Mouse (Mus musculus) hindbrain, embryonic 13.5 days (tissue): ENCODE measurements around the gene Slc9a9. TPM values are rescaled to one million over a fixed set of nuclear protein-coding genes. Genes with fewer than 3 reads are reported as not detected.
"Not testable (repeated sequence)": the region's sequence is repeated elsewhere in the genome, so short reads cannot be mapped to it uniquely, and the experiment has no call there.

Experiments
- ATAC-seq: fragments of 200-750 bp; cut with Nextera tagmentation; 2 replicates; pipeline ENCODE4 v1.8.0; 2017; ENCODE audit warnings: moderate TSS enrichment; ENCODE audit not compliant: low FRiP score
- H3K27ac ChIP-seq: fragments of 300-500 bp; sonication (generic); 2 replicates; pipeline ENCODE4 v1.5.1; 2015; ENCODE audit warnings: inconsistent platforms, mild to moderate bottlenecking, moderate library complexity
- H3K27me3 ChIP-seq: fragments of 300-500 bp; sonication (generic); 2 replicates; pipeline ENCODE4 v1.6.1; 2015; ENCODE audit warnings: mild to moderate bottlenecking, inconsistent platforms
- H3K36me3 ChIP-seq: fragments of 300-500 bp; sonication (generic); 2 replicates; pipeline ENCODE4 v1.6.1; 2015; ENCODE audit warnings: mild to moderate bottlenecking, inconsistent platforms
- H3K4me1 ChIP-seq: fragments of 300-500 bp; sonication (generic); replicated peaks from 2 replicates; pipeline ENCODE4 v1.6.1; 2015; ENCODE audit warnings: inconsistent platforms
- H3K4me2 ChIP-seq: fragments of 300-500 bp; sonication (generic); 2 replicates; pipeline ENCODE4 v1.6.1; 2015; ENCODE audit warnings: inconsistent platforms, mild to moderate bottlenecking, moderate library complexity
- H3K4me3 ChIP-seq: fragments of 300-500 bp; sonication (generic); 2 replicates; pipeline ENCODE4 v1.5.1; 2015; ENCODE audit warnings: mild to moderate bottlenecking, inconsistent platforms
- H3K9ac ChIP-seq: fragments of 300-500 bp; sonication (generic); 2 replicates; pipeline ENCODE4 v1.6.1; 2015; ENCODE audit warnings: mild to moderate bottlenecking, inconsistent platforms
- H3K9me3 ChIP-seq: fragments of 300-500 bp; sonication (generic); 2 replicates; pipeline ENCODE4 v1.6.1; 2016; ENCODE audit warnings: inconsistent platforms
- WGBS: fragments of 180-500 bp; shearing (Covaris S2); methylation state at CpG from one replicate; pipeline ENCODE4 v1.1.7; 2015; 5-methylcytosine and 5-hydroxymethylcytosine counted together
- polyA plus RNA-seq: library from polyadenylated mRNA; unstranded; fragments of >200 nt; fragmentation: Nextera tagmentation; extraction: Ambion mirVana; gene quantifications from 2 replicates; pipeline ENCODE4 v1.2.1, GENCODE M21; 2015

Gene Slc9a9
- 5.6 and 6.0 TPM in 2 replicates for polyA plus RNA-seq

DNA sequence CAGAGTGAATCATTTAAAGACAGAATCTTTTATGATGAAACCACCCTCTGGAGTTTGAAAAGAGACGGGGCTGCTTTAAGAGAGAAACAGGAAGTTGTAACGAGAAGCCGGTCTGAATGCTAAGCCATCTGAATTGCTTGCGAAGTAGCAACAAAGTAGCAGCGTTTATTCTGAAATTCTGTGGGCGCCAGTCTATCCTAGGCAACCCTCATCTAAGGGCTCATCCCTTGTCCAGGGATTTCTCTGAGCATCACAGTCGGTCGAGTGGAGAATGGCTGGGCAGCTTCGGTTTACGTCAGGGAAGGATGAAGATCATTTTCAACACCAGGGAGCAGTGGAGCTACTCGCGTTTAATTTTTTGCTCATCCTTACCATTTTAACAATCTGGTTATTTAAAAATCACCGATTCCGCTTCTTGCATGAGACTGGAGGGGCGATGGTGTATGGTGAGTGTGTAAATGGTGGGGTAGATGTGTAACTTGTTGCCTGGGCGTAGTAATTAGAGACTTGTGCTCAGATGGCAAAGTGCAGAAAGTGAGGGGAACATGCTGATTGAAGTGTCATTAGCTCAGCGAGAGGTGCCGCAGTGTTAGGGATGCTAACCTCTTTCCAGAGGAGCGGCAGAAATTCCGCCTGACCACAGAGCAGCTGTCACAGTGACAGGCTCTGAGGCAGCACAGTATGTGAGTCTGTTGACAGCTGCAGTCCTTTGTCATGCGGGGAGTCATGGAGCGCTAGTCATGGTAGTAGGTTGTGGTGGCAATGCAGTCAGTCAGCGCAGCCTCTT is at the start of gene Slc9a9:
Gene Slc9a9, plus strand, starts transcription at position 119 of the 787 bp plus-strand sequence.
- peak within 1 kb of the TSS; percentile 77 for H3K4me2 ChIP-seq
- no peaks in the 10 kb centered on the region for H3K9me3 ChIP-seq
- H3K27me3 ChIP-seq: peaks cover 3% of the 10 kb centered on the region; the same call in 1 of the 2 replicates
- H3K9ac ChIP-seq: peak within 1 kb of the TSS; percentile 69
- WGBS: 2% methylated on average over 23 of the region's 23 CpGs
- H3K4me1 ChIP-seq: peaks cover 17% of the 10 kb centered on the region; the same call in 1 of the 2 replicates
- H3K27ac ChIP-seq: peak within 1 kb of the TSS; percentile 45; the same call in 1 of the 2 replicates
- ATAC-seq: peak; percentile 92
- H3K36me3 ChIP-seq: no peaks in the 10 kb centered on the region
- H3K4me3 ChIP-seq: peak within 1 kb of the TSS; percentile 51

DNA sequence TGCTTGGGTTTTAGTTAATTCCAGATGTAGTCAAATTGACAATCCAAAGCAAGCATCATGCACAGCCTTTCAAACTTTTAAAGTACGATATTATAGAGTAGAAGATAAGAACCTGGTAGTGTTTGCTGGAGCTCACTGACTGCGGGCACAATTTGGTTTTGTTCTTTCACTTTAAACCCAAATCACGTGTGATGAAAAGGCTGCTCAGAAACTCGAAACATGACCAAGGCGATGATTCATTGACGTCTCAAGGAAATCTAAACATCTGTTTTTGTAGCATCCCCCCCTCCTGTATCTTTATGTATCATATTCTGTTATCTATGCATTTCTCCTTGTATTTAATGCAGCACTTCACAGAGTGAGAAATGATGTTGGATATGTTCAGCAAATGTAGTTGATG is 49.4 kb upstream of the Slc9a9 start:
- H3K27ac ChIP-seq: no peak overlapping the region
- no peak overlapping the region for H3K9ac ChIP-seq
- no peaks in the 10 kb centered on the region for H3K9me3 ChIP-seq
- no peak for ATAC-seq
- no peak overlapping the region for H3K4me3 ChIP-seq
- no peaks in the 10 kb centered on the region for H3K27me3 ChIP-seq
- no peak overlapping the region for H3K4me2 ChIP-seq
- no peaks in the 10 kb centered on the region for H3K4me1 ChIP-seq
- 84% methylated on average over 6 of the region's 6 CpGs for WGBS
- no peaks in the 10 kb centered on the region for H3K36me3 ChIP-seq

DNA sequence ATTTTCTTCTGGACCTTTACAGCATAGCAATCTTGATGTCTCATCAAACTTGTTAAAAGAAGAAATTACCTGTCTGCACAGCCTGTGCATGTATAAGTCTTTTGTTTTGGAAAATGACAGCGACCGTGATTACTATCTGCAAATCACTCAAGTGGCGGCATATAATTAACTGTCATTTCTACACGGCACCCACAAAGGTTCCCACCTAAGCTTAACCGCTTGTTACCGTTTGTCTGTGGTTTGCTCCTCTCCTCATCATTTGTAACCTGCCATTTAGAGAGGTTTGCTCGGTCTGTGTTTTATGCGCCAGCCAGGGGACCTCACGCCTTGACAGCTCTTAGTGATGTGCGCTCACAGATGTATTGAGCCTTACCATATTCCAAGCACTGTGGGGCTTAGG is 48.9 kb upstream of the Slc9a9 start:
- no peaks in the 10 kb centered on the region for H3K27me3 ChIP-seq
- H3K4me2 ChIP-seq: no peak overlapping the region
- ATAC-seq: no peak
- H3K4me1 ChIP-seq: no peaks in the 10 kb centered on the region
- H3K36me3 ChIP-seq: no peaks in the 10 kb centered on the region
- H3K27ac ChIP-seq: 0 out of 2 replicates have a peak overlapping the region, but pooled peaks have one; percentile 30
- H3K9me3 ChIP-seq: no peaks in the 10 kb centered on the region
- 73% methylated on average over 10 of the region's 10 CpGs for WGBS
- no peak overlapping the region for H3K4me3 ChIP-seq
- H3K9ac ChIP-seq: no peak overlapping the region

DNA sequence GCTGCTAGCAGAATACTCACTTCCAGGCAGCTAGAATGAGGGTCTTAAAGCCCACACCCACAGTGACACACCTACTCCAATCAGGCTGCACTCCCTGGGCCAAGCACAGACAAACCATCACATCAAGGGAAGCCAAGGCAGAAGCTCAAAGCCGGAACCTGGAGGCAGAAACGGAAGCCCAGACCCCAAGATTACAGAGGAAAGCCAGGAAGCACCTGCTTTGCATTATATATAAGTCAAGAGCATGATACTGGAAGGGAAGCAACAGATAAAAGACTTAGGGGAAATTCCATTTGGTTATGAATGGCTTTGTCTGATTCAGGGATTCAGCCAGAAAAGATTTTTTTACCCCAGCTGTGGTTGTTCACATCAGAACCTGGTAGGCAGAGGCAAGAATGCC is 47.8 kb upstream of the Slc9a9 start:
- Histone ChIP-seq H3K27ac (no peak overlapping the region), H3K4me1 (no peaks in the 10 kb centered on the region), H3K9ac (no peak overlapping the region), H3K36me3 (no peaks in the 10 kb centered on the region), H3K9me3 (no peaks in the 10 kb centered on the region), H3K4me3 (no peak overlapping the region), H3K4me2 (no peak overlapping the region), H3K27me3 (no peaks in the 10 kb centered on the region)
- 78% methylated on average over 2 of the region's 2 CpGs for WGBS
- ATAC-seq: no peak

DNA sequence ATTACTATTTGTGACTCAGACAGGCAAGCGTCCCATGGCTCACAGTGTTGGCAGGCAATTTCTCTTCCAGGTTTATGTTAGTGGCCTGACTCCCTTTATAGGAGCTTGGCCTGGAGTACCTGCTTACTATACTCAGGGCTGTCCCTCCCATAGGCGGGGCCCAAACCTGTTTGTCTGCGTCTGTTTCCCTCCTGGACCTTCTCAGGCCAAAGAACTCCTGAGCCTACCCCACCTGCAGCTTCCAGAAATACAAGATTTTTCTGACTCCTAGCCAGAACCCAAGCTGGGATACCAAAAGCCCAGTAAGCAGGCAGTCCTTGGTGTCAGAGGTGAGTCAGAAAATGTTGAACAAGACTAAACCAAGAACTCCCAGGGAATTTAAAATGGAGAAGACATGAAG is 43.0 kb upstream of the Slc9a9 start:
- no peaks in the 10 kb centered on the region for H3K27me3 ChIP-seq
- WGBS: 94% methylated on average over 3 of the region's 3 CpGs
- no peak for ATAC-seq
- no peak overlapping the region for H3K4me2 ChIP-seq
- no peak overlapping the region for H3K9ac ChIP-seq
- no peaks in the 10 kb centered on the region for H3K36me3 ChIP-seq
- H3K4me1 ChIP-seq: no peaks in the 10 kb centered on the region
- no peaks in the 10 kb centered on the region for H3K9me3 ChIP-seq
- no peak overlapping the region for H3K27ac ChIP-seq
- no peak overlapping the region for H3K4me3 ChIP-seq

DNA sequence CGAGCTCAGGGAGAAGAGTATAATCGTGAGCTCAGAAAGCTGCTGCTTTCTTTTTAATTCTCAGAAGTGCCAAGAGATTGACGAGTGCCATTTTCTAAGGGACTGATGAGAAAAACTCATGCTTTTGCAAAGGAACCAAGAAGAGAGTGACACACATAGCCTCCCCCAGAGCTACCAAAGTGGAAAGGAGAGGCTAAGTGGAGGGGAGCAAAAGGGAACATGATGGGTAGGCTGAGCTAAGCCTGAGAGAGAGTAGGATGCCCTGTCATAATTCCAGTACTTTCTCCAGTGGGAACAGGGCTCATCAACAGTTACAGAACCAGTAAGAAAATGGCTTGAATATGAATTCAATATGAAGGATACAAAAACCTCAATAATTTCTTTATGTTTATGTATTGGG is 40.8 kb upstream of the Slc9a9 start:
- Histone ChIP-seq H3K4me2 (no peak overlapping the region), H3K27ac (no peak overlapping the region), H3K27me3 (no peaks in the 10 kb centered on the region), H3K9ac (no peak overlapping the region), H3K4me3 (no peak overlapping the region), H3K9me3 (no peaks in the 10 kb centered on the region), H3K4me1 (no peaks in the 10 kb centered on the region), H3K36me3 (no peaks in the 10 kb centered on the region)
- 86% methylated on average over 3 of the region's 3 CpGs for WGBS
- ATAC-seq: no peak

DNA sequence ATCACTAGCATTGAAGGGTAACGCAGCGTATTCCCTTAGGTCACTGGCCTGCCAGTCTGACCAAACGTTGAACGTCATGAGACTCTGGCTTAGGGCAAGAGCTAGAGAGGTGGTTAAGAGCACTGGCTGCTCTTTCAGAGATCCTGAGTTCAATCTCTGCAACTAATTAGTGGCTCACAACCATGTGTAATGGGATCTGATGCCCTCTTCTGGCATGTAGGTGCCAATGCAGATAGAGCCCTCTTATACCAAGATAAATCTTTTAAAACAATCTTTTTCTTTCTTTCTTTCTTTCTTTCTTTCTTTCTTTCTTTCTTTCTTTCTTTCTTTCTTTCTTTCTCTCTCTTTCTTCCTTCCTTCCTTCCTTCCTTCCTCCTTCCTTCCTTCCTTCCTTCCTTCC is 35.4 kb upstream of the Slc9a9 start:
- not testable (repeated sequence) for H3K4me3 ChIP-seq, H3K27ac ChIP-seq, H3K36me3 ChIP-seq, H3K27me3 ChIP-seq, H3K4me1 ChIP-seq, H3K4me2 ChIP-seq, H3K9ac ChIP-seq, H3K9me3 ChIP-seq, ATAC-seq
- 96% methylated on average over 4 of the region's 4 CpGs for WGBS

DNA sequence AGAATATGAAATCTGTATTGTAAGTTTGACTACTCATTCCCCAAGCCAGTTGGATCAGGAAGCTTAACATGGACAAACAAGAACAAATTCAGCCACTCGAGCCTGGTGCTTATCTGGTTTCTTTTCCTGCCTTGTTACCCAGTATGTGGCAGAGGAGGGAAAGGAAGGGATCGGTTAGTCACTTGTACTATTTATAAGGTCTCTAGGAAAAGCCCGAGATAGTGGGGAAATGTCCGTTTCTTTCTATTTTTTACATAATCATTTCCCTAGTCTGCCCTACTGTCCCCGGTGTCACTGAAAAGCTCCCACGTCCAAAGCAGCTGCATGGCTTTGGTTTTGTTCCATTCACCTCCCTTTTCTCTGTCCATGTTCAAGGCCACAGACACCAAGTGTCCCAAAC is 24.1 kb upstream of the Slc9a9 start:
- Histone ChIP-seq H3K4me2 (no peak overlapping the region), H3K4me3 (no peak overlapping the region), H3K27ac (no peak overlapping the region), H3K9ac (no peak overlapping the region), H3K4me1 (no peaks in the 10 kb centered on the region), H3K27me3 (no peaks in the 10 kb centered on the region), H3K9me3 (0 out of 2 replicates have a peak, but pooled peaks cover 4% of the 10 kb centered on the region), H3K36me3 (no peaks in the 10 kb centered on the region)
- ATAC-seq: no peak
- 88% methylated on average over 6 of the region's 6 CpGs for WGBS

DNA sequence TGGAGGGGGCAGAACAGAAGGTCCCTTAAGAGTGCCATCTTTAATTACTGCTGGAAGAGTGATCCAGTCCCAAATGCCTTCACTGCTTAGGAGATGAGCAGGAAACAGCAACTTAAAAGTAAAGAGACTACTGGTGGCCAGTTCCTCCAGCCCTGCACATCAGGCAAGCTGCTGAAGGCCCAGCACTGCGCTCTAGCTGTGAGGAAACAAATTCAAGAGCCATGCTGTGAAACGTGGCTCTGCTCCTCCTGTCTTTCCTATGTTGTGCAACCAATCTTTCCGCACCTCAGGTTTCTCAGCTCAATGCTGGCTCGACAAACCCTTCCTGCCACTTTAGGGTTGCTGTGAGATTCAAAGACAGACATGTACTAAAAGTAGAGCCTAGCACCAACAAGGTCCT is 22.3 kb upstream of the Slc9a9 start:
- Histone ChIP-seq H3K9ac (no peak overlapping the region), H3K9me3 (0 out of 2 replicates have a peak, but pooled peaks cover 4% of the 10 kb centered on the region)
- 74% methylated on average over 4 of the region's 4 CpGs for WGBS

DNA sequence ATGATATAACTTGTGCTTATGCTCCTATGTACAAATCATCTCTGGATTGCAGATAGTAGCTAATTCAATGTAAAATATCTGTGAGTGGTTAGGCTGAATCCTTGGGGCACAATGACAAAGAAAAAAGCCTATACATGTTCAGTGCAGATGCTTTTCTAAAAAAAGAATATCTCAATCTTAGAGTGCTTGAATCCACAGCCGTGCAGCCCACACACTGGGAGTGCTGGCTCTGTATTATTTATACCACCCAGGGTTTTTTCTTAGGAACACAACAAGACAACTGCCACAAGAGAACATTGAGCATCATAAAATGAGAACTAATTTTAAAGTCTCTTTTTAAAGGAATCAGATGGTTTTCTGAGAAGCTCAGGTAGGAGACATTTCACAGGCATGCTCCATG is 19.7 kb upstream of the Slc9a9 start:
- H3K4me3 ChIP-seq: no peak overlapping the region
- no peak for ATAC-seq
- no peak overlapping the region for H3K27ac ChIP-seq
- H3K36me3 ChIP-seq: no peaks in the 10 kb centered on the region
- no peaks in the 10 kb centered on the region for H3K4me1 ChIP-seq
- WGBS: 73% methylated on average over 1 of the region's 1 CpGs
- H3K9me3 ChIP-seq: 0 out of 2 replicates have a peak, but pooled peaks cover 4% of the 10 kb centered on the region
- H3K9ac ChIP-seq: no peak overlapping the region
- H3K4me2 ChIP-seq: no peak overlapping the region
- H3K27me3 ChIP-seq: no peaks in the 10 kb centered on the region

More for the DNA sequence above, 22.3 kb upstream of the Slc9a9 start:
- Histone ChIP-seq H3K27ac (no peak overlapping the region), H3K4me1 (no peaks in the 10 kb centered on the region), H3K27me3 (no peaks in the 10 kb centered on the region), H3K36me3 (no peaks in the 10 kb centered on the region), H3K4me3 (no peak overlapping the region), H3K4me2 (no peak overlapping the region)
- ATAC-seq: no peak

DNA sequence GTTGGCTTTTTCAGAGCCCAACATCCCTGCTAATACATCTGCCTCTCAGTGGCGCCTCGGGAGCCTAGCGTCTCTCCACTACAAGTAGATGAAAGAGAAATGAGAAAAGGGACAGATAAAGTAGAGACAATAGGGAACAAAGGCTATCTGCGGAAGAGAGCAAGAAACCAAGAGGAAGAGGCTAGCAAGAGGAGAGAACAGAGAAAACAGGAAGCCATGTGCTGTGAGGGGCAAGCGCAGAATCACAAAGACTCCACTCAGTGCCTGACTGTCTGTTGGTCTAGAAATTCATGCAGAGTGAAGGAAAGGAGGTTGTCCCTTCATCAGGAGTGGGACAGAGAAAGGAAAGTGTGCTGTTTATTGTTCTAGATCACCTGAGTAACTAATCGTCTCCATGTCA is 16.5 kb upstream of the Slc9a9 start:
- Histone ChIP-seq H3K9ac (no peak overlapping the region), H3K4me3 (no peak overlapping the region), H3K4me2 (no peak overlapping the region), H3K36me3 (no peaks in the 10 kb centered on the region), H3K9me3 (0 out of 2 replicates have a peak, but pooled peaks cover 4% of the 10 kb centered on the region), H3K27me3 (no peaks in the 10 kb centered on the region), H3K27ac (no peak overlapping the region), H3K4me1 (no peaks in the 10 kb centered on the region)
- no peak for ATAC-seq
- WGBS: 89% methylated on average over 6 of the region's 6 CpGs

DNA sequence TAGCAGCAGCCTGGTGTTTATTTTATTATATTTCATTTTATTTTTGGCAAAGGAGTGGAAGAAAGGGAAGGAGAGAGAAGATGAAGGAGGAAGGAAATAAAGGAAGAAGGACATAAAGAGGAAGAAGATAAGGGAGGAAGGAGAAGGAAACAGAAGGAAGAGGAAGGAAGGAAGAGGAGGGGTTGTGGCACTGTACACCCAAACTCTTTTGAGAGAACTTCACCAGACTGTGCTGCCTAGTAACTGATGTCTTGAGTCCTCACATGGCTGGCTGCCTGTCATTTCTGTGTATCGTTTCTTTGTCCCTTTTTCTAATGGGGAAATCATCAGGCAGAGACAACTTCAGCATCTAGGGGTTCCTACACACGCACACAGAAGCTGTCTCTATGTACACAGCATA is 15.9 kb upstream of the Slc9a9 start:
- Histone ChIP-seq H3K27ac (no peak overlapping the region), H3K36me3 (no peaks in the 10 kb centered on the region), H3K4me2 (no peak overlapping the region), H3K9ac (no peak overlapping the region), H3K4me3 (no peak overlapping the region), H3K27me3 (no peaks in the 10 kb centered on the region), H3K4me1 (no peaks in the 10 kb centered on the region), H3K9me3 (0 out of 2 replicates have a peak, but pooled peaks cover 4% of the 10 kb centered on the region)
- ATAC-seq: no peak
- 78% methylated on average over 2 of the region's 2 CpGs for WGBS

DNA sequence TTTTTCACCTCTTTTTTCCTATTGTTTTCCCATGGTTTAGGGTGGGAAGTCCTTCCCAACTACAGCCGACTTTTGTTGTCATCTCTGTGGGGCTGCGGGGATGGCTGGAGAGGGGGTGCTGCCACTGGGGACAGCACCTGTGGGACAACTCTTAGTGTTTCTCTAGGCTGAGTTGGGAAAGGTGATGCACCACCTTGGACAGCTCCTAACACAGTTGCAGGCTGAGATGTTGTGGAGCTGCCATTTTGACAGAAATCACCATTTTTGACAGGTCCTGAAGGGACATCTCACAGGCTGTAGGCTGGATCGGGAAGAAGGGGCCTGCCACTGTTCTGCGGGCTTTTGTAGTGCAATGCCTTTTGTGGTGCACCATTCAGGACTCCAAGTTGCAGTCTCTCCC is 13.4 kb upstream of the Slc9a9 start:
- WGBS: 74% methylated on average over 4 of the region's 4 CpGs
- Histone ChIP-seq H3K36me3 (no peaks in the 10 kb centered on the region), H3K4me2 (no peak overlapping the region), H3K4me1 (no peaks in the 10 kb centered on the region), H3K9me3 (no peaks in the 10 kb centered on the region), H3K9ac (no peak overlapping the region), H3K4me3 (no peak overlapping the region), H3K27ac (no peak overlapping the region), H3K27me3 (no peaks in the 10 kb centered on the region)
- no peak for ATAC-seq
